Mouse (Mus musculus): ENCODE results near the gene Ccne1. TPM values are rescaled to one million over a fixed set of nuclear protein-coding genes. Genes with fewer than 3 reads are reported as not detected.

Gene Ccne1
- polyA plus RNA-seq, 1 experiment from 2014 or later, result 55.2 TPM

Other genes with a start within 250 kb of the Ccne1 start
- gene Uri1, start 84.0 kb downstream of the Ccne1 start, polyA plus RNA-seq (2015; fragmentation: Nextera tagmentation; extraction: Ambion mirVana), result 26.7 and 27.5 TPM in 2 replicates
- 15.9 and 17.0 TPM in 2 replicates for gene 1600014C10Rik, start 75.7 kb upstream of the Ccne1 start, polyA plus RNA-seq (2015; fragmentation: Nextera tagmentation; extraction: Ambion mirVana)
- 4.0 and 4.1 TPM in 2 replicates for gene Plekhf1, start 120.5 kb upstream of the Ccne1 start, polyA plus RNA-seq (2015; fragmentation: Nextera tagmentation; extraction: Ambion mirVana)
- gene Pop4, start 163.9 kb upstream of the Ccne1 start, polyA plus RNA-seq (2015; fragmentation: Nextera tagmentation; extraction: Ambion mirVana), result 41.0 and 47.9 TPM in 2 replicates